Mouse (Mus musculus) MEL (cell line): Measurements from ENCODE around the gene Tacc3.

Experiments used
- CHD2 ChIP-seq: IDR thresholded peaks from 2 replicates; pipeline ENCODE4 v1.6.1; 2011; ENCODE audit warnings: low read length, improper control_type of control experiment
- CTCF ChIP-seq, 3 experiments: IDR thresholded peaks in 2 of 3; conservative IDR thresholded peaks in 1 of 3; 2 replicates each; pipeline ENCODE4 v1.5.1; 2011 to 2012; ENCODE audit warnings: low read length in 3 of 3, low read depth in 2 of 3, mild to moderate bottlenecking in 2 of 3, improper control_type of control experiment in 1 of 3, inconsistent platforms in 1 of 3, mixed read lengths in 1 of 3, moderate library complexity in 1 of 3; ENCODE audit not compliant: control insufficient read depth in 1 of 3, insufficient read depth in 1 of 3, poor library complexity in 1 of 3, severe bottlenecking in 1 of 3
- E2F4 ChIP-seq: IDR thresholded peaks from 2 replicates; pipeline ENCODE4 v1.6.1; 2011; ENCODE audit warnings: low read depth, low read length, improper control_type of control experiment, borderline replicate concordance
- EP300 ChIP-seq, 2 experiments: IDR thresholded peaks; 2 replicates each; pipeline ENCODE4 v1.6.1; 2011; ENCODE audit warnings: improper control_type of control experiment in 2 of 2, low read length in 2 of 2, low read depth in 1 of 2, mild to moderate bottlenecking in 1 of 2
- MAX ChIP-seq: IDR thresholded peaks from 2 replicates; pipeline ENCODE4 v1.6.1; 2011; ENCODE audit warnings: low read length, improper control_type of control experiment
- POLR2A ChIP-seq, 2 experiments: IDR thresholded peaks; 2 replicates each; pipeline ENCODE4 v1.6.1; 2011 to 2012; ENCODE audit warnings: low read length in 2 of 2, mild to moderate bottlenecking in 2 of 2, control low read depth in 1 of 2, improper control_type of control experiment in 1 of 2, low read depth in 1 of 2, moderate library complexity in 1 of 2; ENCODE audit not compliant: control insufficient read depth in 1 of 2, insufficient read depth in 1 of 2, poor library complexity in 1 of 2
- POLR2AphosphoS2 ChIP-seq: IDR thresholded peaks from 2 replicates; pipeline ENCODE4 v1.6.1; 2011; ENCODE audit warnings: low read length, improper control_type of control experiment
- SMC3 ChIP-seq: IDR thresholded peaks from 2 replicates; pipeline ENCODE4 v1.6.1; 2011; ENCODE audit warnings: low read depth, low read length, improper control_type of control experiment

- no peak for TF ChIP-seq POLR2A (IDR thresholded peaks at IDR 0.05; ENCODE audit: control insufficient read depth in 1 of 2, insufficient read depth in 1 of 2, low read depth in 1 of 2, low read length in 2 of 2, poor library complexity in 1 of 2)
- TF ChIP-seq CHD2 = no peak
- no peak for TF ChIP-seq POLR2AphosphoS2
- no peak for TF ChIP-seq CTCF (IDR thresholded peaks at IDR 0.05 in 2 of 3, conservative IDR thresholded peaks at IDR 0.05 in 1 of 3; ENCODE audit: control insufficient read depth in 1 of 3, insufficient read depth in 1 of 3, low read depth in 2 of 3, low read length in 3 of 3, poor library complexity in 1 of 3, severe bottlenecking in 1 of 3)
- no peak for TF ChIP-seq EP300 (IDR thresholded peaks at IDR 0.05; ENCODE audit: low read depth in 1 of 2, low read length in 2 of 2)
- no peak for TF ChIP-seq E2F4
- TF ChIP-seq SMC3 = no peak
- no peak for TF ChIP-seq MAX
Observed at GRCm38 (mm10) chr5:33655251-33655840, 2.6 kb upstream of the Tacc3 start.
